Mouse (Mus musculus): Measurements from ENCODE around the gene Agr3.

The Agr3 gene

GRCm38 (mm10) chr12:35983472-35983871 is 58.1 kb downstream of the Agr3 start:
- peak; percentile 22 for DNase-seq (ENCODE audit: low spot score)

DNA sequence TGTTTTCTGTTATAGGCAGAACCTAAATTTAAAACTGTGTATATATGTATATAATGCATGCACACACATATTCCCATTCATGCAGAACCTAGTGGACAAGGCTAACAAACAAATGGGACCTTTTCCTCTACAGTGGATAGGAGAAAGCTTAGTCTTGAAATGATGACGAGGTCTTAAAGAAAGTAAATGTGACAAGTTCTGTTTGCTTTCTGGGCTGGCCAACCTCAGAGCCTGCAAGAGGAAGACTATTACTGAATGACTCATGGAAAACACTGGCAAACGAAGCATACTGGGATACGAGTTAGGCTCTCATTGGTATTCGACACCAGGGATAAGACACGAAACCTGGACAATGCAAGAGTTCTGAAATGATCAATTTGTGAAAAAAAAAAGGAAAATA is 59.3 kb downstream of the Agr3 start:
- DNase-seq (ENCODE audit: low spot score) = no peak

- DNase-seq (ENCODE audit: low spot score) = no peak
Observed at GRCm38 (mm10) chr12:35992711-35993110, 67.3 kb downstream of the Agr3 start, which contains the start of gene Agr2. Gene Agr2 (plus strand): TSS chr12:35992907.

DNA sequence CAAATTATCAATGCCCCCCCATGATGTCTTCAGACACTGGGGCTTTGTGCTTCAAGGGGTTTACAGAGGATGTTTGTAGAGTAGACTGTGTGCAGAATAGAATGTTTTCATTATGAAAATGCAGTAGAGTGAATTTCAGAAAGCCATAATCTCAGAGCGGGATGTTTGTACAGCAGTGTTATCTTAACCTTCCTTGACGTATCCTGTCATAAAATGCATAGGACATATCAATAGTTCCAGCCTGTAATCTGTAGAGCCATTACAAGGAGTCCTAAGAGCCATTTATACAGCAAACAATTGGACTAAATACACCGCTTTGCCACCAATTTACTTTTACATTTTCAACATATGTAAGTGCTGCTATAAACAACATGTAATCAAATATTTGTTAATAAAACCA is 68.2 kb downstream of the Agr3 start:
- DNase-seq (ENCODE audit: low spot score) = no peak

- no peak for DNase-seq (ENCODE audit: low spot score)
Observed at GRCm38 (mm10) chr12:35994098-35994497, 68.7 kb downstream of the Agr3 start.

- peak; percentile 19 for DNase-seq (ENCODE audit: low spot score)
Observed at GRCm38 (mm10) chr12:35995799-35996198, 70.4 kb downstream of the Agr3 start.
